Mouse (Mus musculus) thymus, adult 2 months (tissue): ENCODE results near the gene Irak3. TPM values are rescaled to one million over a fixed set of nuclear protein-coding genes. Genes with fewer than 3 reads are reported as not detected.

ENCODE experiments used
- DNase-seq: peaks from one replicate; pipeline ENCODE4 v3.0.0; 2021
- H3K27ac ChIP-seq: fragments of 200-500 bp; 2 replicates; pipeline ENCODE4 v1.5.1; 2012; ENCODE audit warnings: low read length, control low read depth; ENCODE audit not compliant: control insufficient read depth, insufficient read depth
- H3K27me3 ChIP-seq: fragments of 200-500 bp; 2 replicates; pipeline ENCODE4 v1.6.1; 2012; ENCODE audit warnings: mild to moderate bottlenecking, low read length, moderate library complexity, mixed read lengths; ENCODE audit not compliant: control insufficient read depth, insufficient read depth
- H3K36me3 ChIP-seq: fragments of 200-500 bp; 2 replicates; pipeline ENCODE4 v1.6.1; 2012; ENCODE audit warnings: mild to moderate bottlenecking, low read length, moderate library complexity; ENCODE audit not compliant: control insufficient read depth, insufficient read depth
- H3K4me1 ChIP-seq: fragments of 200-500 bp; replicated peaks from 2 replicates; pipeline ENCODE4 v1.6.1; 2012; ENCODE audit warnings: low read length; ENCODE audit not compliant: control insufficient read depth, insufficient read depth
- H3K4me3 ChIP-seq: fragments of 200-500 bp; 2 replicates; pipeline ENCODE4 v1.5.1; 2012; ENCODE audit warnings: mild to moderate bottlenecking, low read length, control low read depth, moderate library complexity; ENCODE audit not compliant: control insufficient read depth, insufficient read depth
- CTCF ChIP-seq: fragments of 200-500 bp; IDR thresholded peaks from 2 replicates; pipeline ENCODE4 v1.5.1; 2012; ENCODE audit warnings: mild to moderate bottlenecking, control low read depth, low read length, moderate library complexity, borderline replicate concordance; ENCODE audit not compliant: control insufficient read depth, poor library complexity, insufficient read depth; ENCODE audit errors: extremely low read depth
- POLR2A ChIP-seq: fragments of 200-500 bp; IDR thresholded peaks from 2 replicates; pipeline ENCODE4 v1.6.1; 2012; ENCODE audit warnings: mild to moderate bottlenecking, low read length, control low read depth, moderate library complexity; ENCODE audit not compliant: control insufficient read depth, poor library complexity, insufficient read depth; ENCODE audit errors: extremely low read depth
- WGBS: fragments of 180-500 bp; shearing (Covaris S2); methylation state at CpG from one replicate; pipeline ENCODE4 v1.1.7; 2018; 5-methylcytosine and 5-hydroxymethylcytosine counted together
- polyA plus RNA-seq: library from polyadenylated mRNA; depleted of rRNA; stranded (reverse); fragments of >200 nt; gene quantifications from 2 replicates; pipeline ENCODE4 v1.2.3, GENCODE M21; 2012

The Irak3 gene
- polyA plus RNA-seq, 1 experiment: 2.3 TPM

GRCm38 (mm10) chr10:120182887-120183286, 19.0 kb downstream of the Irak3 start:
- Histone ChIP-seq H3K36me3 (no peaks in the 10 kb centered on the region), H3K4me3 (no peak overlapping the region), H3K27ac (no peak overlapping the region), H3K4me1 (no peaks in the 10 kb centered on the region), H3K27me3 (no peaks in the 10 kb centered on the region)
- DNase-seq: no peak
- WGBS: 91% methylated on average over 1 of the region's 1 CpGs
- TF ChIP-seq CTCF: no peak
- no peak for TF ChIP-seq POLR2A

GRCm38 (mm10) chr10:120174192-120174705, 27.7 kb downstream of the Irak3 start:
- H3K27ac ChIP-seq: no peak overlapping the region
- no peak overlapping the region for H3K4me3 ChIP-seq
- no peaks in the 10 kb centered on the region for H3K27me3 ChIP-seq
- WGBS: 97% methylated on average over 15 of the region's 15 CpGs
- no peaks in the 10 kb centered on the region for H3K36me3 ChIP-seq
- H3K4me1 ChIP-seq: no peaks in the 10 kb centered on the region
- TF ChIP-seq POLR2A (no peak), CTCF (no peak)
- DNase-seq: no peak

DNA sequence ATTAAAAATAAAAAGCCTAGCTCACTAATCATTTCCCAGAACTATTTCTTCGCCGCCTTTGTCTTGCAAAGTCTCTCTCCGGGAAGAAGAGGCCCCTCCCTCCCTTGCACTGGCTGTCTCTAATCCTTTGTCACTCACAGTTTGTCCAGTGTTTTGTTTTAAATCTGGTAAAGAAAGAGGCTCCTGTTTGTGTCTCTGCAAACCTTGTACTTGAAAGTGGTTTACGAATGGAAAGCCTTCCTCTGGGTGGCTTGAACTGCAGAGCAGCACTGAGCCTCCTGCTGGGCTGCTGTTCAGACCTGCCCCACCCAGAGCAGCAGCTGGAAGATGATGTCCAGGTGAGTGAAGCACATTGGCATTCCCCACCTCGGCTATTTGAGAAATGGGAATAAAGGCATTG, 30.6 kb downstream of the Irak3 start:
- no peak for TF ChIP-seq POLR2A
- TF ChIP-seq CTCF: no peak
- H3K27ac ChIP-seq: no peak overlapping the region

GRCm38 (mm10) chr10:120170277-120170676, 31.7 kb downstream of the Irak3 start:
- H3K4me3 ChIP-seq: no peak overlapping the region
- no peaks in the 10 kb centered on the region for H3K27me3 ChIP-seq
- no peaks in the 10 kb centered on the region for H3K36me3 ChIP-seq
- WGBS: 91% methylated on average over 4 of the region's 4 CpGs
- TF ChIP-seq POLR2A: no peak
- no peak for TF ChIP-seq CTCF
- H3K4me1 ChIP-seq: no peaks in the 10 kb centered on the region; the same call in 1 of the 2 replicates
- H3K27ac ChIP-seq: no peak overlapping the region
- no peak for DNase-seq

More for the DNA sequence above, 30.6 kb downstream of the Irak3 start:
- DNase-seq: no peak
- no peaks in the 10 kb centered on the region for H3K27me3 ChIP-seq
- WGBS: 94% methylated on average over 5 of the region's 5 CpGs
- no peak overlapping the region for H3K4me3 ChIP-seq
- no peaks in the 10 kb centered on the region for H3K36me3 ChIP-seq
- H3K4me1 ChIP-seq: no peaks in the 10 kb centered on the region; the same call in 1 of the 2 replicates

DNA sequence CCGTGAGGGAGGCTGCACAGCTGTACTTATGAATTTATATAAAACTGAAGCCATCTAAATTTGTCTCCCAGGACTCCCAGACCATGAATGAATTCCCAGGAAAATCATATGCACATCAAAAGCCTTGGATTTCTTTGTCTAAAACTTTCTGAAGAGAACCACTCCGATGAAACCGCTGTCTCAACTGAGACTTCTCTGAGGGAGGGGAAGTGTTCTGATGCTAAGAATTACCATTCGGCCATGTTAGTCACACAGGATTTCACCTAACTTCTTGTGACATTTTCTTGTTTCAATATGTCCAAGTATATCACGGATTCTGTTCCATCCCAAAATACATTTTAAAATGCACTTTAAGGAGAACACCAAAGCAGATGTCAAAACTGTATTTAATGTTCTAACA, 32.1 kb downstream of the Irak3 start:
- no peaks in the 10 kb centered on the region for H3K27me3 ChIP-seq
- TF ChIP-seq POLR2A: no peak
- no peak for TF ChIP-seq CTCF
- no peak for DNase-seq
- H3K27ac ChIP-seq: no peak overlapping the region
- no peak overlapping the region for H3K4me3 ChIP-seq
- H3K4me1 ChIP-seq: no peaks in the 10 kb centered on the region; the same call in 1 of the 2 replicates
- no peaks in the 10 kb centered on the region for H3K36me3 ChIP-seq
- WGBS: 95% methylated on average over 5 of the region's 5 CpGs

- Histone ChIP-seq H3K27me3 (no peaks in the 10 kb centered on the region), H3K27ac (no peak overlapping the region), H3K4me3 (no peak overlapping the region), H3K4me1 (no peaks in the 10 kb centered on the region; the same call in 1 of the 2 replicates), H3K36me3 (no peaks in the 10 kb centered on the region)
- TF ChIP-seq CTCF (no peak), POLR2A (no peak)
- DNase-seq: no peak
- WGBS: 33% methylated on average over 10 of the region's 10 CpGs
Measured at GRCm38 (mm10) chr10:120169064-120169463, 32.9 kb downstream of the Irak3 start.

DNA sequence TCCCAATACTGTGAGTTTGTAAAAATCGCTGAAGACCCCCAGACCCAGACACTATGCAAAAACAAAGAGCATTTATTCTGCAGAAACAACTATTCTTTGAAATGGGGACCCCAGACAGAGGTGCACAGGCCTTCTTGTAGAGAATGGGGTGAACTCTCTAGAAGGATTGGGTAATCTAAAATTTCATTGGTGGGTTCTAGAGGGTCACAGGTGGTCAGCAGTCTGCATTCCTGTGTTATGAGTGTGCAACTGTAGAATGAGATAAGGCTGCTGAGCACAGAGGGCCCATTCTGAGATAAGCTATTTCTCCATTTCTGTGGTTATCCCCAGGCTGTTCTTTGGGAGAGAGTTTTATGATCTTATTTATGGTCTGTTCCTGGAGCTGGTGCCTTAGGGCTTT, 33.9 kb downstream of the Irak3 start:
- H3K27me3 ChIP-seq: no peaks in the 10 kb centered on the region
- H3K36me3 ChIP-seq: no peaks in the 10 kb centered on the region
- no peak overlapping the region for H3K4me3 ChIP-seq
- 83% methylated on average over 1 of the region's 1 CpGs for WGBS
- DNase-seq: no peak
- no peaks in the 10 kb centered on the region; the same call in 1 of the 2 replicates for H3K4me1 ChIP-seq
- H3K27ac ChIP-seq: no peak overlapping the region
- TF ChIP-seq CTCF (no peak), POLR2A (no peak)
